Mouse (Mus musculus) lung, postnatal 25 days (tissue): ENCODE data around the gene Card10.

Source experiments
- DNase-seq: peaks from one replicate; pipeline ENCODE4 v3.0.0; 2022; ENCODE audit warnings: low spot score

Card10 gene

DNA sequence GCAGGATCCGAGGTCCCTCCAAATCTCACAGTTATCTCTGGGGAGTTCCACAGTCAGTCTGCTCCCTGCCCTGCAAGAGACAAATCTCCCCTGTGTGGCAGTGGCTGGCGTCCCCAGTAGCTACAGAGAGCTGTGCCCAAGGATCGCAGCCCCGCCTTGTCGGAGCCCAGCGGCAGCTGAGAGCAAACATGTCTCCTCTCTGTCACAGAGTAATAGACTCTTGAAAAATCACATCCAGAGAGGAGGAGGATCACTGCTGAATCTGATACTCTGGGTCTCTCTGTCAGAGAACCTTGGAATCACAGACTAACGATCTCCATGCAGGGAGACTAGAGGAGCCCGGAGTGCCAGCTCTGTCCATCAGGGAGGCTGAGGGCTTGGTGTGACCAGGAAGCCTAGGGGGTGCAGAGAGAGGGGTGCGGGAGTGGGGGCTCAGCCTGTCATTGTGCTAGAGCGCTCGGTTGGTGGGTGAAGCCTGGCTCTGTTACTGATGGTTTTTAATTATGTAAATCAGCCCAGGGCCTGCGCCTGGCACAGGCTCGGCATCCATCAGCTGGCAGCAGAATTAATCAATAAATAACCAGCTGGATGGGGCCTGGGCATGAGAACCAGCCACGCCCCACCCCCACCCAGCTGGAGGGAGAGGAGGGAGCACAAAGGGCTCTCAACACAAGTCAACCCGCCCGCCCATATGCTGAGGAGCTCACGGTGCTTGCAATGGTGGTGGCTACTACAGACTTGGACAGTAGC, 67.2 kb downstream of the Card10 start:
- no peak for DNase-seq

- DNase-seq: no peak
Measured at GRCm38 (mm10) chr15:78731830-78732229, 71.0 kb downstream of the Card10 start.

DNA sequence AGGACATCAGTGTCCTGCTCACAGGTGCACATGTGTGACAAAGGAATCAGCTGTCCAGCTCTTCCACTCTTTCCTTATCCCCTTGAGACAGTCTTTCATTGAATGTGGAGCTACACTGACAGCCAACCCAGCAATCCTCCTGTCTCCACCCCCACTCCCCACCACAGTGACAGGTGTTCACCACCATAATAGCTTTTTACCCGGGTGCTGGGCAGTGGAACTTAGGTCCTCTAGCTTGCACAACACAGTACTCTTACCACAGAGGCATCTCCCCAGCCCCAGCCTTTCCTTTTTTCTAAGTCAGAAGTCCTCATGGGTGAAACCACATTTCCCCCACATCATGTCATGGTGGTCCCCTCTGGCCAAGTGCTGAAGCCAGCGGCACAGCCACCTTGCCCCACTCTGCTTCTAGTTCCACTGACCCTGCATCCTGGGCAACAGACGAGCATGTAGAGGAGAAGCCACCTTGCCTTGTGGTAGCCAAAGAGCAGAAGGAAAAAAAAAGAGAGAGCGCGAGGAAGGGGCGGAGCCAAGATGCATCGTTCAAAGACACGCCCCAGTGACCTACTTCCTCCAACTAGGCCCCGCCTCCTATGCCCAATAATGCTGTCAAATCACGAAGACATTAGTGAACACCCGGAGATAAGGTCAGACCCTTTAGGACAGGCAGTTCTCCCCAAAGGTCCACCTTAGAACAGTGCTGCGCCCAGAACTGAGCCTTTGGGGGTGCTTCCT, 72.4 kb downstream of the Card10 start:
- DNase-seq: no peak

GRCm38 (mm10) chr15:78726697-78727096, 76.1 kb downstream of the Card10 start:
- no peak for DNase-seq
